Mouse (Mus musculus) heart, postnatal 10 days (tissue): ENCODE results near the gene Pcsk7. TPM values are rescaled to one million over a fixed set of nuclear protein-coding genes. Genes with fewer than 3 reads are reported as not detected.
A peak's percentile ranks its signal among the peaks of the same experiment; 100 is the strongest.

Experiments
- DNase-seq, 2 experiments: peaks; one replicate each; pipeline ENCODE4 v3.0.0; 2021
- intact Hi-C: fragments of 180-260 bp; cut with DNase I; formaldehyde crosslinking; loops from one replicate; pipeline ENCODE4 v1.15.1; 2025
- total RNA-seq, 2 experiments: library from RNA; stranded (reverse); gene quantifications; 2 replicates each; pipeline ENCODE4 v1.2.3; 2021

Gene Pcsk7
- 10 to 100 TPM; 23.5 to 27.2 TPM for total RNA-seq

DNA sequence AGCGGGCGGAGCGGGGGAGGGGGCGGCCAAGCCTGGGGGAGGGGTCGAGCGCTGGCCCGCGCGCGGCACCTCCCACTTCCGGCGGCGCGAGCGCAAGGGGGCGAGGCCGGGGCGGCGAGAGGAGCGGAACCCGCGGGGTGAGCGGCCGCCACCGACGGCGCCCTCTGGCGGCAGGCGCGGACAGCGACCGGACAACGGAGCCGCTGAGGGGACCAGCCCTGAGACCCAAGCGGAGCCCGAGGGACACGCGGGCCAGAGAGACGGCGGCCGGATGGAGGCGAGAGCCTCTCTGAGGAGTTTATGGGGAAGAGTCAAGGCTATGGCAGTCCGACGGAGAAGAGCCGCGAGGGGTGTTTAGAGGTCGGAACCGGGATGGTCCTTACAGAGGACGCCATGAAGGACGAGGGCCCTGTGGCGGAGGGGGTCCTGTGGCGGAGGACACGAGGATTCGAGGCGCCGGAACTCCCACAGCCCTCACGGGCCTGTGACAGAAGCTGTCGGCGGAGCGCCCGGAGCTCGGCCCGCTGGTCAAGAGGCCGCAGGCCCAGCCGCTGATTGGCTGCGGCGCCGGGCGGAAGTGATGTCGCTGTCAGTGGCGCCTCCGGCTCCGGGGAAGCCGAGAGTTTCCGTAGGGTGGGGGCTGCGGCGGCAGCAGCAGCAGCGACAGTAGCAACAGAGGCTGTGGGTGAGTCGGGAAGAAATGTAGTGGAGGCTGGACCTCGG is at the start of gene Pcsk7, which contains the start of gene Rnf214:
Gene Pcsk7, plus strand, starts transcription at position 143 of the 723 bp plus-strand sequence.
Gene Rnf214, minus strand, starts transcription at position 557 of the 723 bp plus-strand sequence.
- intact Hi-C loops: loop anchor here (5.0 kb wide), 1 partner anchor 46 kb away; no protein-coding TSS in a partner anchor
- DNase-seq: peak; percentile 94 to 95

DNA sequence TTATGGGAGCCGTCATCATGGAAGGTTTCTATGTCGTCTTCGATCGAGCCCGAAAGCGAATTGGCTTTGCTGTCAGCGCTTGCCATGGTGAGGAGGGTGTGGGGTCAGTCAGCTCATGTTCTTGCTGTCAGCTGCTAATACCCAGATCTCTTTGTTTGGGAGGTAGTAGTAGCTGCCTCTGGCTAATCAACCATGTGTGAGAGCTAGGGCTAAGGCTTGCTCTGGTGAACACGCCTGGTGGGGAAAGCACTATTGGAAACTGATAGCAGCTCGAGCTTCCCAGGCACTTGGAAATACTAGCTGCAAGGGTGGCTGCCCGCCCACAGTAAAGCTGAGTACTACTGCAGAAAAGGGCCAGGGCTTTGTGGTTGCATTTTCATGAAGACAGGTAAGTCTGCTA is 46.9 kb upstream of the Pcsk7 start:
- intact Hi-C loops: no loop called here
- DNase-seq: no peak

- DNase-seq: no peak
- intact Hi-C loops: no loop called here
These were observed 44.5 kb upstream of the Pcsk7 start for GRCm38 (mm10) chr9:45861813-45862212.

GRCm38 (mm10) chr9:45869181-45869580 is 37.1 kb upstream of the Pcsk7 start:
- intact Hi-C loops: no loop called here
- DNase-seq: no peak

DNA sequence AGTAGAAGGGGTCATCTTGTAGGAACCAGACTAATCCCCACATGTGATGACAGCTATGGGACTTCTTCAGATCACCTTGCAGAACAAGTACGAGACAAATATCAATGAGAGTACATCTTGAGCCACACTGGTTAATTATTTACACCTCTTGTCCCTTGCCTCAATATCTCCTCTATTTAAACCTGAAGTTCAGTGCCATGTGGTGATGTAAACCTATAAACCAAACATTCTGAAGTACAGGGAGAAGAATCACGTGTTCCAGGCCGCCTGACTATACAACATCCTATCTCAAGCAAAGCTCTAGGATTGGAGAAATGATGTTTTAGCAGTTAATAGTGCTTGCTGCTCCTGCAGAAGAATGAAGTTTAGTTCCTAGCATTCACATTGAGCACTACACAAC is 36.0 kb upstream of the Pcsk7 start:
- no peak for DNase-seq
- intact Hi-C loops: loop anchor here (10.0 kb wide), 1 partner anchor 285 kb away; no protein-coding TSS in a partner anchor

DNA sequence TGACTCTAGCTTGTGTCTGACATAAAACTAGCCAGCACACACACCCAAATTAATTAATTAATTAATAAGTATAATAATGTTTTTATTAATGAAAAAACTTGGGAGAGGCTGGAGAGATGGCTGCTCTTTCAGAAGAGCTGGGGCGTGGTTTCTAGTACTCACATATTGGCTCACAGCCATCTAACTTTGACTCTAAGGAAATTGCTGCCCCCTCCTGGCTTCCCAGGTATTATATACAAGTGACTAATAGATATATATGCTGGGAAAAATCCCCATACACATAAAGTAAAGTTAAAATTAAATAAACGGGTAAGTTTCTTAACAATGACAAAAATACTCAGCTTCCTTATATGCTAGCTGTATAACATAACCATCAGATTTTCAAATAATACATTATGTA is 28.4 kb upstream of the Pcsk7 start:
- intact Hi-C loops: loop anchor here (5.0 to 10.0 kb wide), 2 partner anchors 36 to 293 kb away; no protein-coding TSS in a partner anchor
- DNase-seq: peak; percentile 60 to 74

GRCm38 (mm10) chr9:45893681-45894080 is 12.6 kb upstream of the Pcsk7 start:
- intact Hi-C loops: no loop called here
- DNase-seq: no peak

DNA sequence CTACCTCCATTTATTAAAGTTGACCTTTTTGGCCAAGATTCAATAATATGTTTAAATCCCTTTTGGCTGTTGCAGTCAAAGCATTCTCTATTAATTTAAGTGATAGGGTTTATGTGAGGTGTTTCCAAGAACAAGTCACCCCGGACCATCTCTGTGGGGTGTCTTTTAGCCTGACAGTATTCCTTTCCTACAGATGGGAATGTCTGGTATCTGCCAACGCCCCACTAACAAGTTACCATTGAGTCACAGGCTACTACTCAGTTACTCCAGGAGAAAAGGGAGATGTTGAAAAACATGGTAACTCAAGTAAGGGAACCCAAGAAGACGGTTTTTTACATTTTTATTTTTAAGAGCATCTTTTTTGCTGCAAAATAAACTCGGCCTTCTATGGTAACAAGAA is 1.1 kb upstream of the Pcsk7 start:
- DNase-seq: no peak
- intact Hi-C loops: loop anchor here (5.0 kb wide), 1 partner anchor 47 kb away; no protein-coding TSS in a partner anchor

- peak; percentile 40 to 43 for DNase-seq
- intact Hi-C loops: loop anchor here (5.0 kb wide), 1 partner anchor 46 kb away; no protein-coding TSS in a partner anchor
These were observed 473 bp upstream of the Pcsk7 start for GRCm38 (mm10) chr9:45905811-45906237.

- intact Hi-C loops: loop anchor here (5.0 kb wide), 1 partner anchor 45 kb away; no protein-coding TSS in a partner anchor
These were observed 756 bp downstream of the Pcsk7 start for GRCm38 (mm10) chr9:45907078-45907428.

GRCm38 (mm10) chr9:45910995-45911394 is 4.7 kb downstream of the Pcsk7 start:
- intact Hi-C loops: loop anchor here (1.0 kb wide), 1 partner anchor 26 kb away; no protein-coding TSS in a partner anchor
- no peak for DNase-seq

More at GRCm38 (mm10) chr9:45907078-45907428, 756 bp downstream of the Pcsk7 start:
- no peak for DNase-seq

DNA sequence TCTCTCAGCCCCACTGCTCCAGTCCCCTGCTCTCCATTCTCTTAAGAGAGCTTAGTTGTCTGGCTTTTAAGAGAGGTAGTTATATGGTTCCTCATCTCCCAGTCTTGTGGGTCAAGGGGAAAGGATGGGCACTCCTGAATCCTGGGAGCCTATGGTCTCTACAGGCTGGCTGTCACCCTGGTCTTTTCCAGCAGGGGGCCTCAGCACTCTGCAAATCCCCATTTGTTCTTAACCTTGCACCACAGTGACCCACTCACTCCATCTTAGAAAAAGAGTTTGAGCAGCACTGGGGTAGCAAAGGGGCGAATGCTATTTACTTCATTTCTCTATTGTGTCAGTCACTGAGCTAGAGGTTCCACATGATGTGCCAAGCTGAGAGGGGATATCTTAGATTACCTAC is 5.4 kb downstream of the Pcsk7 start:
- intact Hi-C loops: loop anchor here (1.0 kb wide), 1 partner anchor 26 kb away; no protein-coding TSS in a partner anchor
- DNase-seq: peak; percentile 62 to 80

GRCm38 (mm10) chr9:45915659-45916058 is 9.4 kb downstream of the Pcsk7 start:
- intact Hi-C loops: no loop called here
- no peak for DNase-seq

- peak; percentile 59 to 64 for DNase-seq
- intact Hi-C loops: no loop called here
These were observed 11.0 kb downstream of the Pcsk7 start for GRCm38 (mm10) chr9:45917041-45917934.

DNA sequence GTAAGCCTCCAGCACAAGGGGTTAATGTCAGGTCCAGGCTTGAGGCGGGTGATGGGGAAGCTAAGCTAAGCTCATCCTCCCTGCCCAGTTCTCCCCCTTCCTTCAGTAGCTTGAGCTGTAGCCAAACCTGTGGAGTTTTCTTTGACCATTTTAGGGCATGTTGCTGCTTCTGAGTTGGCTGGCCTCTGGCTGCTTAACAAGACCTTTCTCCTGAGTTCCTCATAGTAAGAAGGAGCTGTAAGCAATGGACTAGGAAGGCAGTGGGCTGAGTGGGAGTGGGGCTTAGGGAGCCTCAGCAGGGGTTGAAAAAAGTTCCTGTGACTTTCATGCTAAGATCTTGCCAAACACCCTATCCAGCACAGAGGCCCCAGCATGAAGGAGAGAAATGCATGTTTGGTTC is 13.6 kb downstream of the Pcsk7 start:
- no peak for DNase-seq
- intact Hi-C loops: no loop called here

- DNase-seq: no peak
- intact Hi-C loops: no loop called here
These were observed 23.0 kb downstream of the Pcsk7 start for GRCm38 (mm10) chr9:45929285-45929684.

- no peak for DNase-seq
- intact Hi-C loops: no loop called here
These were observed 25.7 kb downstream of the Pcsk7 start for GRCm38 (mm10) chr9:45931958-45932357.

DNA sequence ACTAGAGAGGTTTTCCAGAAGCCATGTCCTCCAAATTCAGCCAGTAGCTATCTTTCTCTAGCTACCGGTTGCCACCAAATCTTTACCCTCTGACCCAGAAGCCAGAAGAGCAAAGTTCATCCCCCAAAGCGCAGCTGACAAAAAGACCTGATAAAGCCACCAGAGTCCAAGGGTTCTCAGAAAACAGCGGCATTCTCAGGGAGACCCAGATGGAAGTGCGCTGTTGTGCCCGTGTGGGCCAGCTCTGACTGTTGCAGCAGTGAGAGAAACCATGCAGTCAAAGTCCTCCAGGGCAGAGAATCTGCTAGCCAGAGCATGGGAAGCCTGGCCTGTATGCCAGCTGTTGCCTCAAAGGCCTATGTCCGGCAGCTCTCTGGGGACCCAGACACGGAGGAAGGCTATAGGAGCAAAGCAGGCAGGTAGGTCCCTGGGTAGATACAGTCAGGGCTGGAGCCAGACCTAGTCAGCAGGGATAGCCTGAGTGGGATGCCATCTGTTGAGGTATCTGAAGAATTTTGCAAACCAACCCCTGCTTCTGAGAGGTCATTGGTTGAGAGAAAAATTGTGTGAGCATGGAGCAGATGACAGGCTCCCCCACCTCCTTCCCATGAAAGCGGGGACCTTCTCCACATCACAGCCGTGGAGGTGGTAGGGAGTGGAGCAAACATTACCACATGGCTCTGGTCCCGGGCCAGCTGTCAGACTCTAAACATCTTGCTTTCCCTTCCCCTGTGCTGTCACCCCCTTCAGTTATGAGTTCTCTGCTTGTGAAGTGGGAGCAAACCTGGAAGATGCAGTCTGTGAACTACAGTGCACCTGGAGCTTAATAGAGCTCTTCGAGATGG is 26.5 kb downstream of the Pcsk7 start:
- no peak for DNase-seq
- intact Hi-C loops: no loop called here

DNA sequence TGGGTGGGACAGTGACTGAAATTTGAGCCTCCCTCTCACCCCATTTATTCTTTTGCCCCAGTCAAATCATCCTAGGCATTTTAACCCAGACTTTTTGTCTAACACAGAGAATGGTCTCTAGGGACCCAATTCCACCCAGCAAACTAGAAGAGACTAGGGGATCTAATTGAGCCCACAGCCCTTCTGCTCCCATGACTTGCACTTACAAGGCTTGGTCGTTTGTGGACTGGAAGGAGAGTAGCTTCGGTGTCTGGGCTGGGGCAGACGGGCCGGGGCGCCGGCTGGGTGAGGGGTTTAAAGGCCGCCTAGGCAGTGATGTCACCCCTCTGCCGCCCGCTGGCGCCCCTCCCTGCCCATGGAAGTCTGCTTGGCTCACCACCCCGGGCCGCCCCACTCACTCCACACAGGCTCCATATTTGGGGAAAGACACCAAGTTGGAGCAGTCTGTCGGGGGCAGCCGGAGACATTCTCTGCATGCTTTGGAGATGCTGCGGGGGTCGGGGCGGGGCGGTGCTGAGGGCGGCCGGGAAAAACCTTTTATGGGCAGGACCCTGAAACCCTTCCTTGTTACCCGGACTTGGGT is 29.4 kb downstream of the Pcsk7 start, which contains the start of gene Tagln:
Gene Tagln, minus strand, starts transcription at position 431 of the 583 bp plus-strand sequence.
- peak in 1 of 2 experiments; percentile 44 for DNase-seq
- intact Hi-C loops: no loop called here

- DNase-seq: peak; percentile 78 to 85
- intact Hi-C loops: loop anchor here (1.0 kb wide), 1 partner anchor 26 kb away; no protein-coding TSS in a partner anchor
These were observed 30.6 kb downstream of the Pcsk7 start for GRCm38 (mm10) chr9:45936883-45937282.
